Mouse (Mus musculus) cortical plate, adult 2 months (tissue): ENCODE measurements around the gene Rbm47. TPM values are rescaled to one million over a fixed set of nuclear protein-coding genes. Genes with fewer than 3 reads are reported as not detected.

Source experiments
- H3K27ac ChIP-seq: fragments of 200-500 bp; 2 replicates; pipeline ENCODE4 v1.5.1; 2012; ENCODE audit warnings: low read length, control low read depth, inconsistent platforms; ENCODE audit not compliant: insufficient read depth
- H3K4me1 ChIP-seq: fragments of 200-500 bp; 2 replicates; pipeline ENCODE4 v1.6.1; 2011; ENCODE audit warnings: low read length; ENCODE audit not compliant: control insufficient read depth, insufficient read depth
- H3K4me3 ChIP-seq: fragments of 200-500 bp; 2 replicates; pipeline ENCODE4 v1.5.1; 2011; ENCODE audit warnings: mild to moderate bottlenecking, low read length, control low read depth; ENCODE audit not compliant: insufficient read depth
- CTCF ChIP-seq: fragments of 200-500 bp; IDR thresholded peaks from 2 replicates; pipeline ENCODE4 v1.5.1; 2011; ENCODE audit warnings: mild to moderate bottlenecking, control low read depth, low read length; ENCODE audit not compliant: insufficient read depth; ENCODE audit errors: extremely low read depth
- POLR2A ChIP-seq: fragments of 200-500 bp; IDR thresholded peaks from 2 replicates; pipeline ENCODE4 v1.6.1; 2011; ENCODE audit warnings: mild to moderate bottlenecking, low read length, control low read depth; ENCODE audit not compliant: insufficient read depth; ENCODE audit errors: extremely low read depth
- polyA plus RNA-seq: library from polyadenylated mRNA; depleted of rRNA; stranded (reverse); fragments of >200 nt; gene quantifications from 2 replicates; pipeline ENCODE4 v1.2.3, GENCODE M21; 2012

Rbm47 gene
- polyA plus RNA-seq, 1 experiment, result 0.73 TPM

DNA sequence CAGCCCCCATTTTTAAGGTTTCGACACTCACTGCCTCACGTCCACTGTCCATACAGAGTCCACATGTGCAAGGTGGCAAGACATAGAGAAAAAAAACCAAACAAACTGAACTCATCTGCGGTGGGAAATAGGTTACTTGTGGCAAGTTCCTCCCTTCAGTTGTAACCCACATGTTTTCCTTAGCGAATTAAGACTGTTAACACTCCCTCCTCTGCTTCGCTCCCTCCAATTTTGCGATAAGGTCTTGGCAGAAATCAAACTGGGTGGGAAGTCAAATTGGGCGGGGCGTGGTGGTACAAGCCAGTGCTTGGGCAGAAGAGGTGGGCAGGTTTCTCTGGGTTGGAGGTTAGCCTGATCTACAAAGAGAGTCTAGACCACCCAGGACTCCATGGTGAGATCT lies 101.2 kb downstream of the Rbm47 start:
- no peaks in the 10 kb centered on the region; the same call in 1 of the 2 replicates for H3K4me1 ChIP-seq
- no peak overlapping the region for H3K4me3 ChIP-seq
- TF ChIP-seq POLR2A, result no peak
- no peak for TF ChIP-seq CTCF
- H3K27ac ChIP-seq, result no peak overlapping the region

DNA sequence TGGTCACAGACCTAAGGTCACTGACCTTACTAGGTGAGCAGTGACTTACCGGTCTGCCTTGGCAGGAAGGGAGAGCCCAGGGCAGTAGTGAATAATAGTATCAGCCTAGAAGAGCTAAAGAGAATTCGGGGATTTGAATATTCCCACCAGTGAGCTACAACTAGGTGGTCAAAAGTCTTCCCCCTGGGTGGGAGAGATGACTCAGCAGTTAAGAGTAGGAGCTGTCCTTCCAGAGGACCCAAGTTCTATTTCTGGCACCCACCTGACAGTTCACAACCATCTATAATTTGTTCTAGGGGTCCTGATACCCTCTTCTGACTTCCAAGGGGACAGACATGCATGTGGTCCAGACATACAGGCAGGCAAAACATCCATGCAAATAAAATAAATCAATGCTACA lies 102.6 kb downstream of the Rbm47 start:
- Histone ChIP-seq H3K4me3 (no peak overlapping the region), H3K27ac (no peak overlapping the region), H3K4me1 (no peaks in the 10 kb centered on the region; the same call in 1 of the 2 replicates)
- TF ChIP-seq CTCF (no peak), POLR2A (no peak)

DNA sequence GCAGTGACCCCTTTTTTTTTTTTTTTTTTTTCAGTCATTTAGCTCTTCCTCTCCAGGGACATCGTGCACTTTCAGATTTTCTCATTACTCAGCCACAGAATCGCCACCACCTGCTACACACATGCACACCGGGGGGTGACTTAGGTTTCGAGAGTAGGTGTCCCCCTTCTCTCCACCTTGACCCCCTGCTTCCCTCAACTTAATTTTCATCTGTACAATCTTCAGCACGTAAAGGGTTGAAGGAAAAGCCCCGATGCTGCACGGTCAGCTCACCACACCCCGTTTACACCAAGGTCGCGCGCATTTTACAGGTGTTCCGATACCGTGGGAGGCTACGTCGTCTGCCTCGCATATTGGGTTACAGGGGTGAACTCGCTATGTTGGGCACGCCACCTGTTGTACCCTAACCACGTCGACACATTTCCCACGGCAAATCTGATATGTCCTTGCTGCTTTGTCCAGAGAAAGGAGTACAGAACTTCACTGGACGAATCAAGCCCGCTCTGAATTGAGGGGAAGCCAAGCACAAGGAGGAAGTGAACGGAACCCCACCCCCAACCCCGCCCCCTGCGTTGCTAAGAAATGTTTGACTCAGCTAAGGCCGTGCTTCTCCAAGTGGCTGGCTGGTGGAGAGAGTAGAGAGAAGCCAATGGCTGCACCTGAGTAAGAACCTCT lies 103.3 kb downstream of the Rbm47 start:
- Histone ChIP-seq H3K4me3 (peak overlapping the region; percentile 34), H3K27ac (no peak overlapping the region), H3K4me1 (no peaks in the 10 kb centered on the region; the same call in 1 of the 2 replicates)
- TF ChIP-seq CTCF (no peak), POLR2A (no peak)

DNA sequence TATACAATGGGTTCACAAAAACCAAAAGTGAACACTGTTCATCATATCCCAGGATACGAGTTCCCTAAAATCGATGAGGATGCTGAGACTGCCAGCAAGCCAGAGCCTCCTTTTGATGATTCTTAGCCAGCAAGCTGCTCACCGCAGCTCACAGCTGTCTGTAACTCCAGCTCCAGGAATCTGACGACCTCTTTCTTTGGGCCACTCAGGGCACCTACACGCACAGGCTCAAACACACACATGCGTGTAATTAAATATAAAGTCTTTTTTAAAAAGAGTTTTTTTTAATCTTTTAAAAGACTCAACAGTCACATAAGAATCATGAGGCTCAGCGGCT lies 103.8 kb downstream of the Rbm47 start:
- no peaks in the 10 kb centered on the region; the same call in 1 of the 2 replicates for H3K4me1 ChIP-seq
- TF ChIP-seq CTCF (no peak), POLR2A (no peak)
- H3K27ac ChIP-seq, result no peak overlapping the region
- no peak overlapping the region; the same call in 1 of the 2 replicates for H3K4me3 ChIP-seq

DNA sequence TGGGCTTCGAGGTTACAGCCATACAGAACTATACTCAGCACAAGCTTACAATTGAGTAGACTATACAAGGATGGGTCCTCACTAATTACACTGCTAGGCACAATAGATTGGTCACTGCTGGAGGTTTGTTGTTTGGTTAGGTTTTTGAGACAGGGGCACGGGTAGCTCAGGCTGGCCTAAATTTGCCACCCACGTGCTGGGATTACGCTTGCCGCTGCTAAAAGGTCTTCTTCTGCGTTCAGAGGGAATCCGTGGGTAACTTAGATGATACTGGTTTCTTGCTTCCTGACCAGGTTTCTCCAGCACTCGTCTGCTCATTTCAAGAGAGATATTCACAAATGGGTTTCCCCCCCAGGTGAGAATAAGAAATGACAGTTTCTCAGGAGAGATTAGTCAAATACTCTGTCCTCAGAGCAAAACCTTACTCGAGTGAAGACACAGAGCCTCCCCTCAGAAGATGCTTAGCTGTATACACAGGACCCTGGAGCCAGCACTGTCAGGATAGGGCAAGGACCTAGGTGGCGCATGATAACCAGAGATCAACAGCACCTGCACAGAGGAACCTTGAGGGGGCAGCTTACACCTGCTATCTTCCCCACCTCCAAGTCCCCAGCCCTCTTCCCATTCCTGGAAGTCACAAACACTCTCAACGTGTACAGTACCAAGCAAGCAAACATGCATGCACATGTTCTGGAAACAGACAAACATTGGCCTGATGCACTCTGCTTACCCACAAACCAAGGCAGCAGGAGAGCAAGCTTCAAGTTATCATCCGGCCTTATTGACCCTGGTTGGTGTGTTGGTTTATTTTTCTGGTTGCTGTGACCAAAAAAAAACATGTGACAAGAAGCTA lies 104.6 kb downstream of the Rbm47 start:
- Histone ChIP-seq H3K4me3 (no peak overlapping the region), H3K27ac (no peak overlapping the region), H3K4me1 (no peaks in the 10 kb centered on the region; the same call in 1 of the 2 replicates)
- TF ChIP-seq CTCF (no peak), POLR2A (no peak)

DNA sequence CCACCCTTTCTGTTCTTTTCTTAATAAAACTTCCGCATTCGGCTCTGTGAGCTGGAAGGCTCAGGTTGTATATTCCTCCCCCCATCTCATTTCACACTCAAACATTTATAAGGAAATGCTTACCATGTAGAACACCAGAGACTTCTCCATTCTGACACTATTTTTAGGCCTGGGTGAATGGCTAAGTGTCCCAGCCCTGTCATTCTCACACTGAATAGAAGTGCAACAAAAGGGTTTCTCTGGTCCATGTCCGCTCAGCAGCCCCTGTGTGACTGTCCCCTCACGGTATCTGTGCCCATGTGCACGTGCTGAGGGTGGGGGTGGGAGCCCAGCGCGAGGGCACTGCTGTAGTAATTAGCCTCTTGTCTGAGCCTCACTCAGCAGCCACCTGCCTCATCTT lies 105.7 kb downstream of the Rbm47 start:
- no peak overlapping the region for H3K4me3 ChIP-seq
- no peaks in the 10 kb centered on the region; the same call in 1 of the 2 replicates for H3K4me1 ChIP-seq
- H3K27ac ChIP-seq, result no peak overlapping the region; the same call in 1 of the 2 replicates
- TF ChIP-seq CTCF, result no peak
- TF ChIP-seq POLR2A, result no peak

- H3K4me3 ChIP-seq, result no peak overlapping the region
- H3K27ac ChIP-seq, result no peak overlapping the region
- TF ChIP-seq CTCF (no peak), POLR2A (no peak)
- H3K4me1 ChIP-seq, result no peaks in the 10 kb centered on the region
Measured at GRCm38 (mm10) chr5:66062930-66063220, 110.0 kb downstream of the Rbm47 start.

DNA sequence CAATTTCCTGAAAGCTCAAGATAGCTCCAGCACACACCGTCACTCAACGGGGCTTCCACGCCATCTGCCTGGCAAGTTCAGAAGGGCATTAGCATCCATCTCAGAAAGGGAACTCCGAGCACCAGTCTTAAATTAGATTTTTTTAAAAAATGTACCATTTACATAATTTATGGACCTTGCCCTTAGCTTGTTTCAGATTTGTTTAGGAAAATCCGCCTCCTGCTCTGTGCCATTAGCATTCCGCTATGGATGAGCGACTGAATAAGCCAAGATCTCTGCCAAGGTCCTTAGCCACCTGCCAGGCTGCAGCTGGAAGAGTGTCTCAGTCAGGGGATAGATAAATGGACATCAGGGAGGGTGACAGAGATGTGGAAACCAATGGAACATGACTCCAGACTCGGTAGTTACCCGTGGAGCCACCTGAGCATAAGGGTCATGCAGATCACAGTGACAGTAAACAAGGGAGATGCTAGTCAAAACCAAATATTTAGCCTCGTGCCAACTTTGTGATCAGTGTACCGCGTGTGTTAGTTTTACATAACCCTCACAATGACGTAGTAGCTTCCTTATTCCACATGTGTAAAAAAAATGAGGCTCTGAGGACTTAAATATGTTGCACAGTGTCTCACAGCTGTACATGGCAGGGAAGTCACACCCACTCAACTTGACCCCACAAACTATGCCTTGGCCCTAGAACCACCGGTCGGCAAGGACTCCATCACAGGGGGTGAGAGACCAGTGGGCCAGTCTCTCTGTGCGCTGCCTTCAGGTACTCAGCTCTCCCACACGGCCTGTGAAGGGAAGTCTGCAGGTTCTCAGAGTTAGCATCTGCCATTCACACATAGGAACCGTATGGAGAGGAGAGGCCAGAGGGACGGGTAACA lies 110.6 kb downstream of the Rbm47 start:
- Histone ChIP-seq H3K27ac (no peak overlapping the region), H3K4me3 (no peak overlapping the region), H3K4me1 (no peaks in the 10 kb centered on the region)
- TF ChIP-seq CTCF, result no peak
- TF ChIP-seq POLR2A, result no peak

GRCm38 (mm10) chr5:66061667-66062045 lies 111.3 kb downstream of the Rbm47 start:
- no peak for TF ChIP-seq CTCF
- no peak for TF ChIP-seq POLR2A
- H3K4me1 ChIP-seq, result no peaks in the 10 kb centered on the region
- no peak overlapping the region for H3K27ac ChIP-seq
- H3K4me3 ChIP-seq, result no peak overlapping the region

- no peaks in the 10 kb centered on the region for H3K4me1 ChIP-seq
- TF ChIP-seq CTCF (no peak), POLR2A (no peak)
- H3K27ac ChIP-seq, result no peak overlapping the region
- H3K4me3 ChIP-seq, result no peak overlapping the region
Measured at GRCm38 (mm10) chr5:66058844-66059243, 114.1 kb downstream of the Rbm47 start.
